Mouse (Mus musculus): ENCODE data around the gene Tmem145.

DNA sequence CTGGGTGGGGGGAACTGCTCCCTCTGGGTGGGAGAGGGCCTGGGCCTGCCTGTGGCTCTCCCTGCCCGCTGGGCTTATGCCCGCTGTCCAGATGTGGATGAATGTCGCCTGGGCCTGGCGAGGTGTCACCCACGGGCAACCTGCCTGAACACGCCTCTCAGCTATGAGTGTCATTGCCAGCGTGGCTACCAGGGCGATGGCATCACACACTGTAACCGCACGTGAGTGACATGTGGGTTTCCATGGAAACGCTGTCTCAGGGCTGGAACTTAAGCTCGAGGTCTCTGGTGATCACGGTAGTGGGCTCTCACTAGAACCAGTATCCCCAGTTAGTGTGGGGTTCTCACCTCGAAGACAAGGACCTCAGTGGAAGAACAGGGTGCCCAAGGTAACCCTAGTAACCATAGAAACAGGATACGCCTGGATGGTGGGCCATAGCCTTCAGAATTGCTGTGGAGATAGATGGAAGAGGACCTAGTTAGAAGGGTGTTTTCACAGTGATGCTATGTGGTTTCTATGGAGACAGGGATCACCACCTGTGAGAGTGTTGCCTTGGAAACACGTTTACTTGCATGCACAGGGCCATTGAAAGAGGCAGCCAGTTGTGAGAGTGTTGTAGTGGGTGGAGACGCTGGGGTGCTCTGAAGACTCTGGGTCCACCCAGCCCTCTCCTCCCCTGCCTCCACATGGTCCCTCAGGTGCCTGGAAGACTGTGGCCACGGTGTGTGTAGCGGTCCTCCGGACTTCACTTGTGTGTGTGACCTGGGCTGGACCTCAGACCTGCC, 35.3 kb downstream of the Tmem145 start:
- no peak for TF ChIP-seq POLR2A (IDR thresholded peaks at IDR 0.05; ENCODE audit: low read depth, low read length)
- TF ChIP-seq CTCF (conservative IDR thresholded peaks at IDR 0.05; ENCODE audit: insufficient read depth, insufficient read length, low read depth, low read length) = no peak
